Mouse (Mus musculus) midbrain, embryonic 14.5 days (tissue): ENCODE measurements around the gene Hist1h3c. TPM values are rescaled to one million over a fixed set of nuclear protein-coding genes. Genes with fewer than 3 reads are reported as not detected.
A peak's percentile ranks its signal among the peaks of the same experiment; 100 is the strongest.
"Not testable (repeated sequence)": the region's sequence is repeated elsewhere in the genome, so short reads cannot be mapped to it uniquely, and the experiment has no call there.

ENCODE experiments used
- ATAC-seq: fragments of 200-750 bp; cut with Nextera tagmentation; 2 replicates; pipeline ENCODE4 v1.8.0; 2017; ENCODE audit warnings: moderate number of reproducible peaks, moderate library complexity; ENCODE audit not compliant: low FRiP score, low TSS enrichment
- DNase-seq: peaks from one replicate; pipeline ENCODE4 v3.0.0-alpha.2; 2015
- H3K27ac ChIP-seq: fragments of 300-500 bp; sonication (generic); replicated peaks from 2 replicates; pipeline ENCODE4 v1.5.1; 2014; ENCODE audit warnings: mild to moderate bottlenecking, low read depth, low read length, moderate library complexity
- H3K27me3 ChIP-seq: fragments of 300-500 bp; sonication (generic); 2 replicates; pipeline ENCODE4 v1.6.1; 2014; ENCODE audit warnings: low read length, control low read depth, mixed read lengths; ENCODE audit not compliant: control insufficient read depth, insufficient read depth
- H3K36me3 ChIP-seq: fragments of 300-500 bp; sonication (generic); 2 replicates; pipeline ENCODE4 v1.6.1; 2014; ENCODE audit warnings: low read length, control low read depth; ENCODE audit not compliant: control insufficient read depth, insufficient read depth
- H3K4me1 ChIP-seq: fragments of 300-500 bp; sonication (generic); 2 replicates; pipeline ENCODE4 v1.6.1; 2014; ENCODE audit warnings: mild to moderate bottlenecking, antibody characterized with exemption, low read length, control low read depth; ENCODE audit not compliant: control insufficient read depth, insufficient read depth
- H3K4me2 ChIP-seq: fragments of 300-500 bp; sonication (generic); 2 replicates; pipeline ENCODE4 v1.6.1; 2014; ENCODE audit warnings: mild to moderate bottlenecking, low read length, moderate library complexity
- H3K4me3 ChIP-seq: fragments of 300-500 bp; sonication (generic); replicated peaks from 2 replicates; pipeline ENCODE4 v1.5.1; 2014; ENCODE audit warnings: low read depth, low read length
- H3K9ac ChIP-seq: fragments of 300-500 bp; sonication (generic); replicated peaks from 2 replicates; pipeline ENCODE4 v1.6.1; 2014; ENCODE audit warnings: mild to moderate bottlenecking, low read length, moderate library complexity
- H3K9me3 ChIP-seq: fragments of 300-500 bp; sonication (generic); 2 replicates; pipeline ENCODE4 v1.6.1; 2016; ENCODE audit warnings: low read length, control low read depth, mixed read lengths; ENCODE audit not compliant: control insufficient read depth
- WGBS: fragments of 180-500 bp; shearing (Covaris S2); extraction: QIAGEN DNeasy Blood & Tissue Kit; methylation state at CpG from one replicate; pipeline ENCODE4 v1.1.7; 2014; 5-methylcytosine and 5-hydroxymethylcytosine counted together
- polyA plus RNA-seq: library from polyadenylated mRNA; unstranded; fragments of >200 nt; fragmentation: Nextera tagmentation; extraction: Ambion mirVana; gene quantifications from 2 replicates; pipeline ENCODE4 v1.2.1, GENCODE M21; 2014

The Hist1h3c gene
- polyA plus RNA-seq, 1 experiment from 2014 or later, result 1.2 TPM

DNA sequence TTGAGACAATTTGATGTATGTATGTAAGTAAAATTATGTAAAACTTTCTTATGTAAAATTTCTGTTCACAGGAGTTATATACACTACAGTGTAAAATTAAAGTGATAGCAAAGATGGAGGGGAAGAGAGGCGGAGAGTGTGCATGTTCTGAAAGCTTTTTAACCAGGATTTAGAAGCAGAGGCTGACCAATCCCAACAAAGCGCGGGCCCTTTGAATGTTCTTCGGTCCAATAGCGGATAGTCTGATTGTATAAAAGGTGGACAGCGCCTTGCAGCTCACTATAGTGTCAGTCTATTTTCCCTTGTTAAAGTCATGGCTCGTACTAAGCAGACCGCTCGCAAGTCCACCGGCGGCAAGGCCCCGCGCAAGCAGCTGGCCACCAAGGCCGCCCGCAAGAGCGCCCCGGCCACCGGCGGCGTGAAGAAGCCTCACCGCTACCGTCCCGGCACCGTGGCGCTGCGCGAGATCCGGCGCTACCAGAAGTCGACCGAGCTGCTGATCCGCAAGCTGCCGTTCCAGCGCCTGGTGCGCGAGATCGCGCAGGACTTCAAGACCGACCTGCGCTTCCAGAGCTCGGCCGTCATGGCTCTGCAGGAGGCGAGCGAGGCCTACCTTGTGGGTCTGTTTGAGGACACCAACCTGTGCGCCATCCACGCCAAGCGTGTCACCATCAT lies 6.8 kb upstream of the Hist1h3c start, which contains the start of gene Hist1h3b:
Hist1h3b (plus strand) TSS at position 201 of the 675 bp plus-strand sequence.
- peak; percentile 79 for ATAC-seq
- Histone ChIP-seq H3K4me3 (peak within 1 kb of the TSS; percentile 40), H3K4me2 (peak within 1 kb of the TSS; percentile 67), H3K4me1 (peaks cover 10% of the 10 kb centered on the region), H3K27ac (peak within 1 kb of the TSS; percentile 90), H3K9ac (peak within 1 kb of the TSS; percentile 26; the same call in 1 of the 2 replicates)
- DNase-seq, result peak; percentile 96
- not testable (repeated sequence) for H3K27me3 ChIP-seq, H3K9me3 ChIP-seq, H3K36me3 ChIP-seq
- WGBS, result 0% methylated on average over 16 of the region's 47 CpGs

DNA sequence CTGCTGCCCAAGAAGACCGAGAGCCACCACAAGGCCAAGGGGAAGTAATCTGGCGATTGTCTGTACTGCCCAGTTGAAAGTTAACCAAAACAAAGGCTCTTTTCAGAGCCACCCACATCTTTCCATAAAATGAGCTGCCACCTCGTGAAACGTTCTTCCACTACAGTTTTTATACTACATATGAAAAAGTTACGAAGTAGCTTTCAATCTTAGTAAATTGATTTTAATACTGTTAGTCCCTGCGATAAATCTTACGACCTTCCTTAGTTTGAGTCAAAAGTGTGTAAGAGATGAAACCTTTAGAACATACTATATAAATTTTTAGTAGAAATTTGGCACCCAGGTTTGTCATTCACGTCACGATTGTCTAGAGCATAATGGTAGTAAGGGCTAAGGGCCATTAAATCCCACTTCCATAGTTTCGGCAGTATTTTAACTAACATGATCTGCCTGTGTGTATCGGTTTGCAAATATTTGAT lies 6.1 kb upstream of the Hist1h3c start:
- no peaks in the 10 kb centered on the region for H3K27me3 ChIP-seq
- peak overlapping the region; percentile 90 for H3K27ac ChIP-seq
- no peaks in the 10 kb centered on the region for H3K9me3 ChIP-seq
- H3K4me3 ChIP-seq, result peak overlapping the region; percentile 40
- 1% methylated on average over 11 of the region's 11 CpGs for WGBS
- H3K9ac ChIP-seq, result no peak overlapping the region; the same call in 1 of the 2 replicates
- DNase-seq (peak; percentile 34), ATAC-seq (0 out of 2 replicates have a peak, but pooled peaks have one; percentile 15)
- H3K4me2 ChIP-seq, result peak overlapping the region; percentile 67
- H3K4me1 ChIP-seq, result peaks cover 12% of the 10 kb centered on the region
- no peaks in the 10 kb centered on the region for H3K36me3 ChIP-seq

DNA sequence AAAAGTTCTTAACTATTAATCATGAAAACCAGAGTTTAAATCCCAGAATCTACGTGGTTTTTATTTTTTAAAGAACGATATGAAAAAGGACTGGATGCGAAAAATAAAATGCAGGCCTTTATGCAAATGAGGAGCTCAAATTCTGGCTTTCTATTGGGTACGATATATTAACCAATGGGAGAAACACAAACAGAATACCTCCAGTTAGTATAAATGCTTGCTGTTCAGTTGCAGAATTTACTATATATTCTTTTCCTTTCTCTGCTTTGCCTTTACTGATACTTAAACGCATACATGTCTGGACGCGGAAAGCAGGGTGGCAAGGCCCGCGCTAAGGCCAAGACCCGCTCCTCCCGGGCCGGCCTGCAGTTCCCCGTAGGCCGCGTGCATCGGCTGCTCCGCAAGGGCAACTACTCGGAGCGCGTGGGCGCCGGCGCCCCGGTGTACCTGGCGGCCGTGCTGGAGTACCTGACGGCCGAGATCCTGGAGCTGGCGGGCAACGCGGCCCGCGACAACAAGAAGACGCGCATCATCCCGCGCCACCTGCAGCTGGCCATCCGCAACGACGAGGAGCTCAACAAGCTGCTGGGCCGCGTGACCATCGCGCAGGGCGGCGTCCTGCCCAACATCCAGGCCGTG lies 5.6 kb upstream of the Hist1h3c start, which contains the start of gene Hist1h2ab:
Hist1h2ab (plus strand) TSS at position 288 of the 639 bp plus-strand sequence.
- WGBS, result 1% methylated on average over 29 of the region's 47 CpGs
- Histone ChIP-seq H3K4me3 (peak within 1 kb of the TSS; percentile 40), H3K27ac (peak within 1 kb of the TSS; percentile 90), H3K4me2 (peak within 1 kb of the TSS; percentile 67), H3K9ac (peak within 1 kb of the TSS; percentile 26; the same call in 1 of the 2 replicates), H3K4me1 (peaks cover 12% of the 10 kb centered on the region)
- not testable (repeated sequence) for H3K36me3 ChIP-seq, H3K27me3 ChIP-seq, H3K9me3 ChIP-seq
- DNase-seq, result peak; percentile 84
- ATAC-seq, result peak; percentile 68; the same call in 1 of the 2 replicates

DNA sequence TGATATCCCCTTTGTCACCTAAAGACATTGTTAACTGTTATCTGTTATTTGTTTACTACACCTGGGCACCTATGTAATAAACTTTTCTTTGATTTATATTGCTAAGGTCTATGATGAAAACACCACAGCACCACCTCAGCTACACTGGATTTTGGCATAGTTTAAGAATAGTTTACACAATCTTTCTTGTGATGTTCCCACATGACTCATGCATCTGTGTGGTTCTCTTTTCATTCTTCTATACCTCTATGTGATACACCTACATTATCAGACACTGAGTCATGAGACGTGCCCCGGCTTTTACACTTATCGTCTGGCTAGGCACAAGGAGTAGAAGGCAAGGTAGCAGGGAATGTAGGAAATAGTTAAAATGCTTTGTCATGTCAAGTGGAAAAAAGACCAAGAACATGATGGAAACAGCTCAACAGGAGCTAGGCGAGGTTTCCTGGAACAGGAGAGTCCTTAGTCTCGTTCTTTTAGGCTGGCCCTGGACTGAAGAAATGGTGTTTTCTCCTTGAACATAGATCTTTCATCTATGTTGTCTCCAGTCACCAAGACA lies 4.2 kb upstream of the Hist1h3c start:
- H3K36me3 ChIP-seq, result no peaks in the 10 kb centered on the region
- H3K27ac ChIP-seq, result no peak overlapping the region; the same call in 1 of the 2 replicates
- 0 out of 2 replicates have a peak overlapping the region, but pooled peaks have one; percentile 19 for H3K4me2 ChIP-seq
- no peaks in the 10 kb centered on the region for H3K27me3 ChIP-seq
- no peaks in the 10 kb centered on the region for H3K9me3 ChIP-seq
- no peak overlapping the region for H3K9ac ChIP-seq
- H3K4me1 ChIP-seq, result peaks cover 15% of the 10 kb centered on the region
- no peak overlapping the region for H3K4me3 ChIP-seq
- 92% methylated on average over 5 of the region's 5 CpGs for WGBS
- ATAC-seq (no peak), DNase-seq (no peak)

DNA sequence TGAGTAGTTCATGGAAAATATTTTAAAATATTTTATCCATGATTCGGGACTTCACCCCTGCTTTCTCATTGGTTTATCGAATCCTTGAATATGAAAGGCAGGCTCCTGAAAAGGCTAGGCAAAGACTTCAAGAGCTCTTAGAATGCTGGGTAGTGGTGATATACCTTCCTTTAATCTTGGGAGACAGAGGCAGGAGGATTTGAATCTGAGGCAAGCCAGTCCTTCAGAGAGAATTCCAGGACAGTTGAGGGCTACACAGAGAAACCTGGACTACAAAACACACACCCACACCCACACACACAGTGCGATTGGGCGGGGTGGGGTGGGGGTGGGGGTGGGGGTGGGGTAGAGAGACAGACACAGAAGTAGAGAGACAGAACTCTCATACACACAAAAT lies 2.5 kb upstream of the Hist1h3c start:
- Histone ChIP-seq H3K9me3 (no peaks in the 10 kb centered on the region), H3K9ac (no peak overlapping the region), H3K27me3 (no peaks in the 10 kb centered on the region), H3K4me2 (peak overlapping the region; percentile 69; the same call in 1 of the 2 replicates), H3K36me3 (no peaks in the 10 kb centered on the region), H3K4me3 (no peak overlapping the region), H3K27ac (no peak overlapping the region), H3K4me1 (peaks cover 15% of the 10 kb centered on the region)
- ATAC-seq, result no peak
- DNase-seq, result no peak
- WGBS, result 6% methylated on average over 4 of the region's 4 CpGs

DNA sequence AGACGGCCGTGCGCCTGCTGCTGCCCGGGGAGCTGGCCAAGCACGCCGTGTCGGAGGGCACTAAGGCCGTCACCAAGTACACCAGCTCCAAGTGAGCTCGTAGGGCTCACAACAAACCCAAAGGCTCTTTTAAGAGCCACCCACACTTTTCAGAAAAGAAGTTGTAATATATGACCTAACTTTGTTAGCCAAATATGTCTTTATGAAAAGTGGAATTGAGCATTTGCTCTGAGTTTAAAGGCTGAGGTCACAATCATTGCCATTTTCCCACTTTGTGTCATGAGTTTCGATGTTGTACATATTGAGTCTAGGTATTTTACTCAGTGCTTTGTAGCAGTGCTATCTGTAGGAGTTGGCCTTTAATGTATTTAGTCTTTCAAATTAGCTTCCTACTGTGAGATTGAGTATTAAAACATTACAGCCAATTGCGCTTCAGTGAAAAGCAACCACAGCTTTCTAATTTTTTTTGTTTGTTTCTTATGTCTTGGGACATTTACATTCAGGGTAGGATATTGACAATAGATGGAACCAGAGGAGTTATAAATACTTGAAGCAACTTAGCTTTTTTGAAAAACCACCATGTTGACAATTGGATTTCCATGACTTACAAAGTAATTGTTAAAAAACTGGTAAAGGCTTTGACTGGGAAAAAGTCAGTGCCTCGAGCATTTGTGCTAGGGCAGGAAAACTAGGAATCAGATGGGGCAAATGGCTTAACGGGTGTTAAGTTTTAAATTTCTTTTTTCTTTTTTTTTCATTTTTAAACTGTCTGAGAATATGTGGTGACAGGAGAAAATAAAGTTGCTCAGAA lies 1.9 kb upstream of the Hist1h3c start:
- Histone ChIP-seq H3K36me3 (no peaks in the 10 kb centered on the region), H3K4me3 (peak overlapping the region; percentile 31), H3K9ac (peak overlapping the region; percentile 36), H3K9me3 (no peaks in the 10 kb centered on the region), H3K27me3 (no peaks in the 10 kb centered on the region), H3K27ac (peak overlapping the region; percentile 88), H3K4me2 (peak overlapping the region; percentile 69), H3K4me1 (peaks cover 15% of the 10 kb centered on the region)
- ATAC-seq, result no peak
- DNase-seq, result no peak
- WGBS, result 2% methylated on average over 9 of the region's 13 CpGs

DNA sequence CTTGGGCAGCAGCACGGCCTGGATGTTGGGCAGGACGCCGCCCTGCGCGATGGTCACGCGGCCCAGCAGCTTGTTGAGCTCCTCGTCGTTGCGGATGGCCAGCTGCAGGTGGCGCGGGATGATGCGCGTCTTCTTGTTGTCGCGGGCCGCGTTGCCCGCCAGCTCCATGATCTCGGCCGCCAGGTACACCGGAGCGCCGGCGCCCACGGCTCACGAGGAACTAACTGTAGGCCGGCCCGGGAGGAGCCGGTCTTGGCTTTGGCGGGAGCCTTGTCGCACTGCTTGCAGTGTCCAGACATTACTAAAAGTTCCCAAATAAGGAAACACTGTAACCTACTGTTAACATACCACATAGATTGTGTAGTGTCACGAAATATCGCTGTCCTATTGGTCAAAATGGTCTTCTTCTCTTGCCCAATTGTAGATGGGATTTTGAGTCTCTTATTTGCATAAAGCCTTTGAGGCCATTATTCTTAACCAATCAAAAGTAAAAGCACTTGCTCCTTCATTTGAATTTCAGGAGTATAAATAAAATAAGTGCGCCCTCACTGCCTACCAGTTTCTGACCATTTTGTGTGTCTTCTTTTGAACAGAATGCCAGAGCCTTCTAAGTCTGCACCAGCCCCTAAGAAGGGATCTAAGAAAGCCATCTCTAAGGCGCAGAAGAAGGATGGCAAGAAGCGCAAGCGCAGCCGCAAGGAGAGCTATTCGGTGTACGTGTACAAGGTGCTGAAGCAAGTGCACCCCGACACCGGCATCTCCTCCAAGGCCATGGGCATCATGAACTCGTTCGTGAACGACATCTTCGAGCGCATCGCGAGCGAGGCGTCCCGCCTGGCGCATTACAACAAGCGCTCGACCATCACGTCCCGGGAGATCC lies 1.0 kb upstream of the Hist1h3c start, which contains the start of gene Hist1h2bb:
Hist1h2bb (plus strand) TSS at position 534 of the 880 bp plus-strand sequence.
- Histone ChIP-seq H3K27ac (peak within 1 kb of the TSS; percentile 88), H3K4me2 (peak within 1 kb of the TSS; percentile 69), H3K9ac (peak within 1 kb of the TSS; percentile 39), H3K4me1 (peaks cover 11% of the 10 kb centered on the region), H3K4me3 (peak within 1 kb of the TSS; percentile 31)
- ATAC-seq (peak; percentile 92), DNase-seq (peak; percentile 89)
- not testable (repeated sequence) for H3K9me3 ChIP-seq, H3K36me3 ChIP-seq, H3K27me3 ChIP-seq
- WGBS, result under 1% methylated on average over 38 of the region's 58 CpGs
